Mouse (Mus musculus) liver, postnatal 0 days (tissue): ENCODE results near the gene Itpr1. TPM values are rescaled to one million over a fixed set of nuclear protein-coding genes. Genes with fewer than 3 reads are reported as not detected.

Source experiments
- ATAC-seq: fragments of 200-750 bp; cut with Nextera tagmentation; 2 replicates; pipeline ENCODE4 v1.8.0; 2017; ENCODE audit warnings: mild to moderate bottlenecking, moderate library complexity
- DNase-seq: peaks from one replicate; pipeline ENCODE4 v3.0.0-alpha.2; 2016
- H3K27ac ChIP-seq: fragments of 300-500 bp; sonication (generic); 2 replicates; pipeline ENCODE4 v1.5.1; 2014; ENCODE audit warnings: antibody characterized with exemption, moderate library complexity, mild to moderate bottlenecking, low read depth
- H3K27me3 ChIP-seq: fragments of 300-500 bp; sonication (generic); 2 replicates; pipeline ENCODE4 v1.6.1; 2014; ENCODE audit warnings: low read length, control low read depth, mixed read lengths; ENCODE audit not compliant: insufficient read depth
- H3K36me3 ChIP-seq: fragments of 300-500 bp; sonication (generic); replicated peaks from 2 replicates; pipeline ENCODE4 v1.6.1; 2014; ENCODE audit warnings: mild to moderate bottlenecking, control low read depth, low read length, moderate library complexity, mixed read lengths; ENCODE audit not compliant: insufficient read depth
- H3K4me1 ChIP-seq: fragments of 300-500 bp; sonication (generic); 2 replicates; pipeline ENCODE4 v1.6.1; 2014; ENCODE audit warnings: antibody characterized with exemption, mild to moderate bottlenecking, control low read depth; ENCODE audit not compliant: insufficient read depth
- H3K4me2 ChIP-seq: fragments of 300-500 bp; sonication (generic); 2 replicates; pipeline ENCODE4 v1.6.1; 2014; ENCODE audit warnings: low read depth, mild to moderate bottlenecking, low read length, moderate library complexity, mixed read lengths
- H3K4me3 ChIP-seq: fragments of 300-500 bp; sonication (generic); 2 replicates; pipeline ENCODE4 v1.5.1; 2014; ENCODE audit warnings: low read depth, low read length
- H3K9ac ChIP-seq: fragments of 300-500 bp; sonication (generic); replicated peaks from 2 replicates; pipeline ENCODE4 v1.6.1; 2014; ENCODE audit warnings: mild to moderate bottlenecking, moderate library complexity
- H3K9me3 ChIP-seq: fragments of 300-500 bp; sonication (generic); 2 replicates; pipeline ENCODE4 v1.6.1; 2016; ENCODE audit warnings: mild to moderate bottlenecking, control low read depth, low read length, mixed read lengths
- CTCF ChIP-seq: sonication (generic); IDR thresholded peaks from 2 replicates; pipeline ENCODE4 v1.5.1; 2016; ENCODE audit warnings: antibody characterized with exemption, low read depth
- EP300 ChIP-seq: IDR thresholded peaks from 2 replicates; pipeline ENCODE4 v1.6.1; 2016; ENCODE audit warnings: antibody characterized with exemption, low read depth, mild to moderate bottlenecking
- WGBS: fragments of 180-500 bp; shearing (Covaris S2); extraction: QIAGEN DNeasy Blood & Tissue Kit; methylation state at CpG from one replicate; pipeline ENCODE4 v1.1.7; 2014; ENCODE audit not compliant: insufficient replicate concordance; 5-methylcytosine and 5-hydroxymethylcytosine counted together
- polyA plus RNA-seq: library from polyadenylated mRNA; unstranded; fragments of >200 nt; fragmentation: Nextera tagmentation; extraction: Ambion mirVana; gene quantifications from 2 replicates; pipeline ENCODE4 v1.2.1, GENCODE M21; 2015

Itpr1 gene
- polyA plus RNA-seq, 1 experiment from 2014 or later = 2.9 TPM

GRCm38 (mm10) chr6:108454061-108454891 lies 241.4 kb downstream of the Itpr1 start:
- no peak for ATAC-seq
- no peaks in the 10 kb centered on the region for H3K27me3 ChIP-seq
- H3K4me3 ChIP-seq = no peak overlapping the region
- H3K4me1 ChIP-seq = peaks cover 36% of the 10 kb centered on the region
- WGBS = 75% methylated on average over 16 of the region's 16 CpGs
- H3K9me3 ChIP-seq = no peaks in the 10 kb centered on the region
- H3K9ac ChIP-seq = no peak overlapping the region
- TF ChIP-seq EP300 (no peak), CTCF (no peak)
- no peaks in the 10 kb centered on the region for H3K36me3 ChIP-seq
- peak overlapping the region; percentile 75 for H3K27ac ChIP-seq
- no peak overlapping the region for H3K4me2 ChIP-seq
- DNase-seq = no peak

GRCm38 (mm10) chr6:108454979-108455836 lies 242.3 kb downstream of the Itpr1 start:
- Histone ChIP-seq H3K9ac (no peak overlapping the region), H3K4me3 (no peak overlapping the region), H3K27ac (0 out of 2 replicates have a peak overlapping the region, but pooled peaks have one; percentile 94), H3K9me3 (no peaks in the 10 kb centered on the region), H3K4me1 (peaks cover 30% of the 10 kb centered on the region), H3K27me3 (no peaks in the 10 kb centered on the region), H3K4me2 (no peak overlapping the region), H3K36me3 (no peaks in the 10 kb centered on the region)
- ATAC-seq = no peak
- no peak for TF ChIP-seq CTCF
- TF ChIP-seq EP300 = no peak
- DNase-seq = no peak
- 85% methylated on average over 7 of the region's 7 CpGs for WGBS

GRCm38 (mm10) chr6:108456231-108457062 lies 243.6 kb downstream of the Itpr1 start:
- Histone ChIP-seq H3K9me3 (no peaks in the 10 kb centered on the region), H3K4me1 (peaks cover 30% of the 10 kb centered on the region), H3K27me3 (no peaks in the 10 kb centered on the region), H3K27ac (peak overlapping the region; percentile 94), H3K9ac (peak overlapping the region; percentile 36), H3K36me3 (no peaks in the 10 kb centered on the region), H3K4me2 (no peak overlapping the region), H3K4me3 (no peak overlapping the region)
- no peak for TF ChIP-seq CTCF
- no peak for TF ChIP-seq EP300
- ATAC-seq (peak; percentile 74), DNase-seq (no peak)
- WGBS = 44% methylated on average over 18 of the region's 18 CpGs

GRCm38 (mm10) chr6:108457063-108457405 lies 244.1 kb downstream of the Itpr1 start:
- WGBS = 15% methylated on average over 5 of the region's 5 CpGs
- Histone ChIP-seq H3K4me3 (no peak overlapping the region), H3K9ac (0 out of 2 replicates have a peak overlapping the region, but pooled peaks have one; percentile 6), H3K36me3 (no peaks in the 10 kb centered on the region), H3K9me3 (no peaks in the 10 kb centered on the region), H3K27me3 (no peaks in the 10 kb centered on the region), H3K27ac (peak overlapping the region; percentile 94), H3K4me1 (peaks cover 30% of the 10 kb centered on the region), H3K4me2 (no peak overlapping the region)
- ATAC-seq (peak; percentile 84), DNase-seq (peak; percentile 40)
- TF ChIP-seq CTCF (no peak), EP300 (peak; percentile 89)

GRCm38 (mm10) chr6:108457516-108458181 lies 244.8 kb downstream of the Itpr1 start:
- DNase-seq (no peak), ATAC-seq (no peak)
- Histone ChIP-seq H3K36me3 (no peaks in the 10 kb centered on the region), H3K27ac (peak overlapping the region; percentile 94), H3K27me3 (no peaks in the 10 kb centered on the region), H3K4me1 (peaks cover 30% of the 10 kb centered on the region), H3K4me2 (peak overlapping the region; percentile 32; the same call in 1 of the 2 replicates), H3K9ac (peak overlapping the region; percentile 44; the same call in 1 of the 2 replicates), H3K9me3 (no peaks in the 10 kb centered on the region), H3K4me3 (no peak overlapping the region)
- WGBS = 59% methylated on average over 14 of the region's 14 CpGs
- TF ChIP-seq EP300 (no peak), CTCF (no peak)
